Mouse (Mus musculus) lung, postnatal 10 days (tissue): ENCODE results near the gene Olfr1392.
"Not testable (repeated sequence)": the region's sequence is repeated elsewhere in the genome, so short reads cannot be mapped to it uniquely, and the experiment has no call there.

ENCODE experiments used
- DNase-seq: peaks from one replicate; pipeline ENCODE4 v3.0.0; 2021

The Olfr1392 gene

DNA sequence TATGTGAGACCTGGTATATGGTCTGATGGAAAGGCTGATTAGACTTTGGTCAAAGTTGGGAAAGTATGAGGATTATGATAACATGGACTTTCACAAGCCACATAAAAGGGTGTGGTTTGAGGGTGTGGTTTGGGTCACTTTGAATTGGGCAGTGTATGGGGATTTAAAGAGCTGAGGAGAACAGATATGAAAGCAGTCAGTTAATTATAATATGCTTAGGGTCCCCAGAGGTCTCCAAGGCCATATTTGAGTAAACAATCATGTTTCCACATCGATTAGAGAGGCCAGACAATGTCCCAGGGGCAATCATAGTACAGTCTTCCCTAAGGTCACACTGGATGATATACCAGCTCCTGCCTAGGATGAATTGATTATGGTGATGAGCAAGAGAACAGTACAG, at the start of gene Olfr1392:
Gene Olfr1392, plus strand, starts transcription at position 301 of the 400 bp plus-strand sequence.
- DNase-seq: not testable (repeated sequence)

DNA sequence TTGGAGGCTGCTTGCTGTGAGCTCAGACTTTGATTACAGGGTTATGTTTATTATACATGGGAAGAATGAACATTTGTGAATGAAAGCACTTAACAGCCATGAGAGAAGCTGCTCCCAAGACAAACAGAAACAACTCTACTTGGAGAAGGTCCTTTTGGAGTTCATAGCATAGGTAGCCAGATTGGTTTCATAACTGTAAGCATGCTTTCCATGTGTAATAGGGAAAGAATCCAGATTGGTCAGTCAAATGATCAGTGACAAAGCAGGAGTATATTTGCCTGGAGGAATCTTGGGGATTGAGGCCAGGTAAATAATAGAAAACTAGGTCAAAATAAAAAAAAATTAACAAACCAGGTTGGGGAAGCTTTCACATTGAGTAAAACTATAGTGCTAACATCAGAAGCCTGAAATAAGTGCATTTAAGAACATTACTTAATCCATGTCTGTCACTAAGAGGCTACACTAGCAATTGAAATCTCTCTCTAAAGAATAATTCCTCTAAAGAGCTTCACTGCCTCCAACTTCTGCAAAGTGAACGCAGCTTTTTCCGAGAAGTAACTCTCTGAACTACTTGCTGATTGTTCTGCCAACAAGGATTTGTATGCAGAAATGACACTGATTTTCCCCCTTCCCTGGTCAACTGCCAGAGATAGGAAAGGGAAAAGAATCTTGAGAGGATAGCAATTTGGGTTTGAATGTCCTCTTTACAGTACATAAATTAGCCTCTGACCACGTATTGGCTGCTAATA, 49.4 kb upstream of the Olfr1392 start:
- DNase-seq: no peak

DNA sequence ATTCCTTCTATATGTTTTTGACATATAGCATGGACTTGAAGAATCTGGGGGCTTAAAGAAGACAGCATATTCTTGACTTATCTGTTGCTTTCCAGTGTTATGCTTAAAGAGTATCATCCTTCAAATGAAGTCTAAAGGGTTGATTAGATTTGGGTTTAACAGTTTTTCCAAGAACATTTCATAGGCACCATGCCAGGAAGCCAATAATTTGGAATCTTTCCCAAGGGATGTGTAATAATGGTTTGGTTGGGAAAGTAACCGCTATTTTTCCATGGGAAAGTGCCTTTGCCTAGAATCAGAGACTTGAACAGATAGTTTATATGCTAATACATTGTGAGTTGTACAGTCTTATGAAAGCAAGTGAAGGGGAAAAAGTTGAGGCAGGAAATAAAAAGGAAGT, 48.2 kb upstream of the Olfr1392 start:
- peak; percentile 39 for DNase-seq

GRCm38 (mm10) chr11:49237532-49237931, 47.5 kb upstream of the Olfr1392 start:
- DNase-seq: no peak

- DNase-seq: no peak
Measured at GRCm38 (mm10) chr11:49240310-49240709, 44.8 kb upstream of the Olfr1392 start.

DNA sequence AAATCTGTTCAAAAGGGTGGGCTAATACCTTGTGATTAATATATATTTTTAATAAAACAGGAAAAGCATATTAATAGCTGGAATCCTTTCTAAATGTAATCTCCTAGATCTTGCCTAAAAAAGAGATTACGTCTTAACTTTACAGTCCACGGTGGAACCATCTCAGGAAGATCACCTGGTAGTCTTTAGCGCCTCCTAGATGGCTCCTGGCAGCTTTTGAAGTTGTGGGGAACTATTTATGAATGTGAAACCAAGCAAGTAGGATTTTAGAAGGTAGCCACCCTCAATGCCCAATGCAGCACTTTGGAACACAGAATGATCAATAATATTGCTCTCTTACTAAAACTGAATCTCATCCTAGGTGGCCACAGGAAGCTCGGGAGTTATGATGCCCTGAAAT, 44.2 kb upstream of the Olfr1392 start:
- DNase-seq: no peak

- DNase-seq: peak; percentile 42
Measured at GRCm38 (mm10) chr11:49241471-49241870, 43.6 kb upstream of the Olfr1392 start.

GRCm38 (mm10) chr11:49242944-49243626, 42.0 kb upstream of the Olfr1392 start:
- DNase-seq: no peak

DNA sequence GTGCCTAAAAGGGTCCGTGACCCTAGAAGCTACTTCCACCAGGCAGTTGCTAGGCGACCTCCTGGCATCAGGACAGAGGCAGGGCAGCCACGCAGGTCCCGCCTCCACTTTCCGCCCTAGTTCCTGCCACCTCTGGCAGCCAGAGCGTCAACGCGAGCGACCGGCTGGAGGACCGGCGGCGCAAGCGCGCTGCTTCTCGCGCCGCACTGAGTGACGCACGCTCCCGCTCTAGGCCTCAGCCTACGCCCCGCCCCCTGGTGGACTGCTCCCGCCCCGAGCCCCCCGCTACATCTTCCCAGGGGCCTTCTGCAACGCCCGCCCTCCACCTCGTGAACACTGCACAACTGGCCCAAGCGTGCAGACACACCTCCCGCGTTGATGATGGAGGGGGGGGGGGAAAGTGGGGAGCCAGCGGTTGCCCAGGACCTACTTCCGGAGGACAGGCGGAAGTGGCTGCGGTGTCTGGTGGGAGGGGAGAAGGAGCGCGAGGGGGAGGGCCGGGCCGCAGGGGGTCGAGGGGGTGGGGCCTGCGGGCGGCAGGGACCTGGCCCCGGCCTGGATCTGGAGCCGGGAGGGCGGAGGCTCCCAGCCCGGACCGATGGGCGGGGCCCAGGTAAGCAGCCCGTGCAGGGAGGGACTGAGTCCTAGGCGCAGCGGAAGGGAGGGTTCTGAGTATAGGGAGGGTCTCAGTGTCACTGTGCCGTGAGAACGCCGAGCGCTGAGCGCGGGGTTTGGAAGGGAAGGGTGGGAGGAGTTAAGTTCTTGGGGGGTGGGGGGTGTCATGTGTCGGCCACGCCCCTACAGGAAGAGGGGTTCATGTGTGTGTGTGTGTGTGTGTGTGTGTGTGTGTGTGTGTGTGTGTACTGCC, 41.1 kb upstream of the Olfr1392 start, which contains the start of gene Mgat1:
Gene Mgat1, plus strand, starts transcription at position 465 of the 868 bp plus-strand sequence.
- DNase-seq: peak; percentile 97

- DNase-seq: no peak
Measured at GRCm38 (mm10) chr11:49244595-49244930, 40.5 kb upstream of the Olfr1392 start.

GRCm38 (mm10) chr11:49245176-49245575, 39.9 kb upstream of the Olfr1392 start:
- peak; percentile 72 for DNase-seq

GRCm38 (mm10) chr11:49245634-49246415, 39.3 kb upstream of the Olfr1392 start:
- DNase-seq: peak; percentile 54

- DNase-seq: no peak
Measured at GRCm38 (mm10) chr11:49246523-49246922, 38.6 kb upstream of the Olfr1392 start.

- DNase-seq: no peak
Measured at GRCm38 (mm10) chr11:49247255-49247654, 37.8 kb upstream of the Olfr1392 start.

GRCm38 (mm10) chr11:49248226-49248973, 36.7 kb upstream of the Olfr1392 start:
- peak; percentile 88 for DNase-seq

DNA sequence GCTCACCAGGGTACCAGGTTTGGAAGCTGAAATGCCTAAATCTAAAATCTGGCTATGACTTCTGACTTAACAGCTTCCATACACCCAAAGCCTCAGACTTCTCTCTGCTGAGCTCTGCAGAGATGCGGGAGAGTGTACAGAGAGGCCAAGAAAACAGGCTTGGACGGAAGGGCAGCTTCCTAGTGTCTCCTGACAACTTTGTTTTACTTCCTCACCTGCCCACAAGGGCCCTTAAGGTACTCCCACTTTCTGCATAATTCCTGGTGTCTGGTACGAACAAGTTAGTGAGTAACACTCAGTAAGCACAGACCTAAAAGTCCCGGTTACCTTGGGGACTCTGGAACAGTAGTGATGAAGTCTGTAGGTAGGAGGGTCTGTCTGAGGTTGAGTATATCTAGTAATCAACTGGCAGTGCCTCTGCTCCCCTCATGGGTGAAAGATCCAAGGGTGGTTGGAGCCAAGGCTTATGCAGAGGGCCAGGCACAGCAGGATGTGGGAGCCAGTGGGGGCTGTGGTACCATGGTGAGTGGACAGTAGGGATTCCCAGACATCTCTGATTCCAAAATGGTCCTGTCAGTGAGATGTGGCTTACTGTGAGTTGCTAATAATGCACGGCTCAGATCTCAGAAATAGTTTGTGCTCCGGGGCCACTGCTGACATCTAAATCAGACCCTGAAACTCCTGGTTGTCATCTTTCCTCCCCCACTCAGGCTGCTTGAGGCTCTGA, 35.9 kb upstream of the Olfr1392 start:
- no peak for DNase-seq

- peak; percentile 46 for DNase-seq
Measured at GRCm38 (mm10) chr11:49249811-49250421, 35.2 kb upstream of the Olfr1392 start.

DNA sequence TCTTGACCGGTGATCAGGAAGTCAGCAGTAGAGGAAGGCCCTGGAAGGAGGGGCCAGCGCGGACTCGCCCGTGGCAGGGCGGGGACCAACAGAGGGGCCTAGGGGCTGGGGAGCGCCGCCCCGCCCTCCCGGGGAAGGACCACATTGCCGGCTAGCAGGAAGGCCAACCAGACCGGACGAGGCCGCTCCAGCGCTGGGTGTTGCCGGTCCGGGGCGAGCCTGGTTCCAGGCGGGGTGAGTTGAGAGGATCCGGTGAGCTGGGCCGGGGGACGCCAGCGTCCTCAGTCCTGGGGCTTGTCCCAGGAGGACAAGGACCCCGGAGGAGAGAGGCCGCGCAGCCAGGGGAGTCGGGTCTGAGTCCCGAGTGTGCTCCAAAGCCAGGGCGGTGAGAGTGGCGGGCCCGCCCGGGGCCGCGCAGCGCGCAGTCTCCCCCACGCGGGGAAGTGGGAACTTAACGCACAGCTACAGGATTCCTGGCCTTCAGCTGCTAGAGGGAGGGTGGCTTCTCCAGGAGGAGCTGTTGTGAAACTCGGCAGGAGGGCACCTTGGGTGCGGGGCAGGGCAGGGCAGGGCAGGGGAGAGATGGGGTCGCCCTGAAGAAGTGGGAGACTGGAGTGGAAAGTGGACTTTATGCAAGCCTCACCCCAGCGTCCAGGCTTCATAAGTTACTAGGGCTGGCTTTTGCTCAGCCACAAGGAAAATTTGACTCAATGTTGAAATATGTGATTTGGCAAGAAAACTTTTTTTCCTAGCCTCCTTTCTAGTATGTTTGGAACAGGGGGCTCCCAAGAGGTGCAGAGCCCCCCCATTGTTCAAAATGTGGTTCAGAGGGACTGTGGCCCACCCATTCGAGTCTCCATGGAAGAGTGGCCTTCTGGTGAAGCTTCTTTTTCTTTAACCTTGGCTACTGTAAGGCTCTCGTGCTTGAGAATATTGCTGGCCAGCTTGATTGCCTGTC, 34.4 kb upstream of the Olfr1392 start:
- peak; percentile 96 for DNase-seq

DNA sequence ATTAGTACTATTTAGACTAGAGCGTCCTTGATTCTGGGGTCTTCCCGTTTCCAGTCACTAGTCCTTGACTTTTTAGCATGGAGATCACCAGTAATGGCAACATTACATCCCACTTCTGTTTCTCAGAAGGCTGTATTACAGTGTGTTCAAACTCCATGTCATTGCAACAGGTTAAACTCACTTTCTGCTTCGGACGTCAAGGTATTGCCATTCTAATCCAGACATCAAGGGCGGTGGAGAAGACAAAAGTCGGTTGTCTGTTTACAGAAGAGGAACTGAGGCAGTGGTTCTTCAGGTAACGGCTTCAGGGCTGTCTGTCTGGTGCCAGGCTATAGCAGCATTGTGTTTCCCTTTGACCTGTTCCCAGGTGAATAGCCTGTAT, 33.7 kb upstream of the Olfr1392 start:
- no peak for DNase-seq
